Mouse (Mus musculus) heart, postnatal 4 days (tissue): ENCODE measurements around the gene Avpi1. TPM values are rescaled to one million over a fixed set of nuclear protein-coding genes. Genes with fewer than 3 reads are reported as not detected.
"Not testable (repeated sequence)": the region's sequence is repeated elsewhere in the genome, so short reads cannot be mapped to it uniquely, and the experiment has no call there.

Experiments used
- DNase-seq: peaks from one replicate; pipeline ENCODE4 v3.0.0; 2021
- total RNA-seq, 2 experiments: library from RNA; stranded (reverse); gene quantifications; 2 replicates each; pipeline ENCODE4 v1.2.3; 2021

Gene Avpi1
- total RNA-seq, 2 experiments from 2014 or later, result 17.9 to 19.5 TPM

GRCm38 (mm10) chr19:42104681-42105080 is 24.2 kb downstream of the Avpi1 start:
- no peak for DNase-seq

- DNase-seq, result no peak
These were observed 29.5 kb downstream of the Avpi1 start for GRCm38 (mm10) chr19:42099406-42099805.

GRCm38 (mm10) chr19:42090637-42091141 is 38.2 kb downstream of the Avpi1 start:
- no peak for DNase-seq

GRCm38 (mm10) chr19:42089748-42090595 is 38.9 kb downstream of the Avpi1 start, which contains the start of gene Pi4k2a:
TSS of gene Pi4k2a (plus strand) at chr19:42090470.
- peak; percentile 98 for DNase-seq

GRCm38 (mm10) chr19:42089103-42089747 is 39.6 kb downstream of the Avpi1 start:
- DNase-seq, result peak; percentile 53

GRCm38 (mm10) chr19:42086166-42086565 is 42.7 kb downstream of the Avpi1 start, which contains the start of gene Morn4:
TSS of gene Morn4 (minus strand) at chr19:42086357.
- peak; percentile 87 for DNase-seq

GRCm38 (mm10) chr19:42085690-42086089 is 43.2 kb downstream of the Avpi1 start:
- no peak for DNase-seq

- not testable (repeated sequence) for DNase-seq
These were observed 47.2 kb downstream of the Avpi1 start for GRCm38 (mm10) chr19:42081613-42082012.

- DNase-seq, result no peak
These were observed 48.4 kb downstream of the Avpi1 start for GRCm38 (mm10) chr19:42080469-42080868.

- DNase-seq, result no peak
These were observed 48.9 kb downstream of the Avpi1 start for GRCm38 (mm10) chr19:42079950-42080349.

GRCm38 (mm10) chr19:42079006-42079405 is 49.9 kb downstream of the Avpi1 start:
- DNase-seq, result no peak

- no peak for DNase-seq
These were observed 50.3 kb downstream of the Avpi1 start for GRCm38 (mm10) chr19:42078566-42078965.

- DNase-seq, result no peak
These were observed 52.9 kb downstream of the Avpi1 start for GRCm38 (mm10) chr19:42075992-42076391.

GRCm38 (mm10) chr19:42075051-42075450 is 53.8 kb downstream of the Avpi1 start:
- no peak for DNase-seq

Other genes with a start within 250 kb of the Avpi1 start
- 10 to 100 TPM; 19.9 to 23.4 TPM for gene Rrp12, start 232.9 kb downstream of the Avpi1 start, total RNA-seq
- 100 to 1,000 TPM; 150 to 162 TPM for gene Pgam1, start 217.1 kb downstream of the Avpi1 start, total RNA-seq
- 10 to 100 TPM; 18.0 to 18.2 TPM for gene Exosc1, start 195.6 kb downstream of the Avpi1 start, total RNA-seq
- gene Zdhhc16, start 195.6 kb downstream of the Avpi1 start, total RNA-seq, result 10 to 100 TPM; 30.7 to 31.7 TPM
- gene Mms19, start 147.9 kb downstream of the Avpi1 start, total RNA-seq, result 10 to 100 TPM; 19.3 to 20.1 TPM
- 10 to 100 TPM; 26.4 to 28.3 TPM for gene Ubtd1, start 147.3 kb downstream of the Avpi1 start, total RNA-seq
- under 1 TPM in 1 of 2 experiments, not detected in 1; 0.25 TPM for gene Ankrd2, start 93.1 kb downstream of the Avpi1 start, total RNA-seq
- gene Hoga1, start 83.4 kb downstream of the Avpi1 start, total RNA-seq, result 1 to 10 TPM; 2.5 to 2.8 TPM
- gene 4933411K16Rik, start 76.8 kb downstream of the Avpi1 start, total RNA-seq, result under 1 TPM; 0.26 to 0.50 TPM
- gene Morn4, start 42.7 kb downstream of the Avpi1 start, total RNA-seq, result 10 to 100 TPM in 1 of 2 experiments, 1 to 10 TPM in 1; 8.8 to 10.6 TPM
- 10 to 100 TPM; 16.7 to 19.5 TPM for gene Pi4k2a, start 38.6 kb downstream of the Avpi1 start, total RNA-seq
- 10 to 100 TPM; 37.3 to 40.7 TPM for gene Marveld1, start 18.3 kb upstream of the Avpi1 start, total RNA-seq
- gene Zfyve27, start 34.9 kb upstream of the Avpi1 start, total RNA-seq, result 10 to 100 TPM; 28.4 to 32.4 TPM
- gene Sfrp5, start 73.2 kb upstream of the Avpi1 start, total RNA-seq, result 1 to 10 TPM in 1 of 2 experiments, under 1 TPM in 1; 0.54 to 1.3 TPM
- gene Golga7b, start 118.5 kb upstream of the Avpi1 start, total RNA-seq, result under 1 TPM; 0.45 to 0.54 TPM